ENCODE assay signal across 17 mouse cellular contexts in genomic region chr19:6913991-6914390, GRCm38 (mm10). TPM values are rescaled to one million over a fixed set of nuclear protein-coding genes. Genes with fewer than 3 reads are reported as not detected.
DNase-seq lines count a peak whose midpoint lies in the region; ATAC-seq and TF ChIP-seq lines count a peak whose summit lies in the region.
"Had no signal": no experiment of that assay in that cellular context is flagged by ENCODE, and none has a peak within 500 bp of the region (broad histone marks: within the 10 kb centered on the region; RNA-seq: fewer than 3 reads in every experiment).

No protein-coding gene starts in this region.

- no peaks in the 10 kb centered on the region for H3K27me3 ChIP-seq in kidney, embryonic 15.5 days
- H3K27me3 ChIP-seq in E14TG2a.4 (ENCODE audit: insufficient read depth, low read length), result no peaks in the 10 kb centered on the region
- H3K27me3 ChIP-seq: embryonic facial prominence, embryonic 12.5 days; hindbrain, embryonic 15.5 days; limb, embryonic 12.5 days had no signal

- no peak overlapping the region for H3K9ac ChIP-seq in kidney, embryonic 15.5 days
- H3K9ac ChIP-seq: embryonic facial prominence, embryonic 12.5 days; hindbrain, embryonic 15.5 days; limb, embryonic 12.5 days had no signal

- H3K27ac ChIP-seq in kidney, embryonic 15.5 days, result peak overlapping the region; percentile 41; the same call in 1 of the 2 replicates
- H3K27ac ChIP-seq: embryonic facial prominence, embryonic 12.5 days; hindbrain, embryonic 15.5 days; limb, embryonic 12.5 days had no signal

- peak; percentile 45 for DNase-seq in cerebellum, adult 11-12 months
- no peak for DNase-seq in cerebellum, adult 11 months
- DNase-seq in heart, adult 11 months, result peak; percentile 96
- no peak for DNase-seq in heart, adult 8-10 months (ENCODE audit: low spot score)
- no peak for DNase-seq in kidney, postnatal 36 days
- no peak for DNase-seq in ovary, postnatal 14 days (ENCODE audit: low spot score)
- DNase-seq: kidney, adult 8-10 months; lung, adult 18-20 months; midbrain, embryonic 14.5 days; thymus, postnatal 4 days had no signal

- H3K4me3 ChIP-seq in kidney, embryonic 15.5 days (replicated peaks), result no peak overlapping the region
- peak overlapping the region; percentile 65 for H3K4me3 ChIP-seq in E14TG2a.4 (replicated peaks; ENCODE audit: low read length)
- H3K4me3 ChIP-seq: embryonic facial prominence, embryonic 12.5 days; hindbrain, embryonic 15.5 days had no signal

- peaks cover 43% of the 10 kb centered on the region for H3K36me3 ChIP-seq in kidney, embryonic 15.5 days
- H3K36me3 ChIP-seq in E14TG2a.4 (ENCODE audit: insufficient read depth, low read length), result peaks cover 47% of the 10 kb centered on the region

- no peak overlapping the region for H3K4me2 ChIP-seq in kidney, embryonic 15.5 days
- H3K4me2 ChIP-seq: embryonic facial prominence, embryonic 12.5 days; hindbrain, embryonic 15.5 days; limb, embryonic 12.5 days had no signal

- TF ChIP-seq CTCF in E14TG2a.4 (conservative IDR thresholded peaks at IDR 0.05; ENCODE audit: low read length), result no peak

- H3K4me1 ChIP-seq in kidney, embryonic 15.5 days, result peaks cover 13% of the 10 kb centered on the region
- peaks cover 52% of the 10 kb centered on the region for H3K4me1 ChIP-seq in E14TG2a.4 (replicated peaks; ENCODE audit: low read depth, low read length)

- 78% methylated on average over 11 of the region's 11 CpGs for WGBS in kidney, embryonic 15.5 days

- no peaks in the 10 kb centered on the region for H3K9me3 ChIP-seq in kidney, embryonic 15.5 days (replicated peaks)
- no peaks in the 10 kb centered on the region for H3K9me3 ChIP-seq in E14TG2a.4 (ENCODE audit: low read length)
- H3K9me3 ChIP-seq: embryonic facial prominence, embryonic 12.5 days; hindbrain, embryonic 15.5 days; limb, embryonic 12.5 days had no signal

- no peak for ATAC-seq in kidney, embryonic 15.5 days (replicated peaks; ENCODE audit: low FRiP score)

RNA-seq across cellular contexts. Expression of gene Prdx5, which starts 4.1 kb away (rescaled TPM):
- total RNA-seq in heart, adult 8-10 months (2022), result 100 to 1,000 TPM; 620 to 842 (median 766) TPM
- polyA plus RNA-seq in kidney, embryonic 15.5 days (2015; fragmentation: Nextera tagmentation; extraction: Ambion mirVana), result 268 and 275 TPM in 2 replicates

RNA-seq across cellular contexts. Expression of gene Trmt112, which starts 4.5 kb away (rescaled TPM):
- 10 to 100 TPM; 29.9 to 49.7 (median 39.7) TPM for total RNA-seq in heart, adult 8-10 months (2022)
- polyA plus RNA-seq in kidney, embryonic 15.5 days (2015; fragmentation: Nextera tagmentation; extraction: Ambion mirVana), result 148 and 167 TPM in 2 replicates

RNA-seq across cellular contexts. Expression of gene Esrra, which starts 7.6 kb away (rescaled TPM):
- total RNA-seq in heart, adult 8-10 months (2022), result 100 to 1,000 TPM; 153 to 180 (median 168) TPM
- polyA plus RNA-seq in kidney, embryonic 15.5 days (2015; fragmentation: Nextera tagmentation; extraction: Ambion mirVana), result 14.8 and 15.3 TPM in 2 replicates

RNA-seq across cellular contexts. Expression of gene Catsperz, which starts 11.2 kb away (rescaled TPM):
- not detected for total RNA-seq in heart, adult 8-10 months (2022)
- 2.0 and 3.1 TPM in 2 replicates for polyA plus RNA-seq in kidney, embryonic 15.5 days (2015; fragmentation: Nextera tagmentation; extraction: Ambion mirVana)
- total RNA-seq: heart, adult 18-20 months had no signal

RNA-seq across cellular contexts. Expression of gene Kcnk4, which starts 20.3 kb away (rescaled TPM):
- total RNA-seq in heart, adult 8-10 months (2022), result not detected
- 0.14 and 0.45 TPM in 2 replicates for polyA plus RNA-seq in kidney, embryonic 15.5 days (2015; fragmentation: Nextera tagmentation; extraction: Ambion mirVana)
- total RNA-seq: heart, adult 18-20 months; megakaryocyte progenitor cell, adult 5-6 weeks had no signal

Comparison
In these comparisons a context has a peak if more than half of its experiments do, and no peak if none do; other contexts are left out.
1. DNase-seq: peak in cerebellum, adult 11-12 months (single experiment) and heart, adult 11 months (single experiment); none in cerebellum, adult 11 months (single experiment), heart, adult 8-10 months (single experiment), kidney, postnatal 36 days (0 of 2) and ovary, postnatal 14 days (single experiment).